Mouse (Mus musculus): Measurements from ENCODE around the gene Dbnl. TPM values are rescaled to one million over a fixed set of nuclear protein-coding genes. Genes with fewer than 3 reads are reported as not detected.
A peak's percentile ranks its signal among the peaks of the same experiment; 100 is the strongest.

Dbnl gene
- polyA plus RNA-seq, 1 experiment from 2014 or later: 36.6 TPM

DNA sequence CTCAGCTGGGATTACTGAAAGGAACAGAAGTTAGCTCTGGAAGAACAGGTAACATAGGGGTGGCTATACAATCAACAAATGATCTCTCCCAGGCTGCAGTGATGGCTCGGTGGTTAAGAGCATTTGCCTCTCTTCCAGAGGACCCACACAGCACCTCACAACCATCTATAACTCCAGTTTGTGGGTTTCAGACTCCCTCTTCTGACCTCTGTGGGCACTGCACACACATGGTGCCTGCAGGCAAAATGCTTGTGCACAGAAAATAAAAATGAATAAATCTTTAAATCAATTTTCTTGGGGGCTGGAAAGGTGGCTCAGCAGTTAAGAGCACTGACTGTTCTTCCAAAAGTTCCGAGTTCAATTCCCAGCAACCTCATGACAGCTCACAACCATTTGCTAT lies 9.8 kb upstream of the Dbnl start:
- WGBS (ENCODE audit: insufficient replicate concordance): 57% methylated on average over 2 of the region's 2 CpGs
- no peaks in the 10 kb centered on the region for H3K27me3 ChIP-seq (ENCODE audit: insufficient read depth, low read length)
- peak; percentile 59 for TF ChIP-seq CTCF (IDR thresholded peaks at IDR 0.05; ENCODE audit: low read depth)
- TF ChIP-seq EP300 (IDR thresholded peaks at IDR 0.05; ENCODE audit: low read depth): no peak
- H3K36me3 ChIP-seq (replicated peaks; ENCODE audit: insufficient read depth, low read length): peaks cover 5% of the 10 kb centered on the region; the same call in 1 of the 2 replicates
- no peak overlapping the region for H3K27ac ChIP-seq (ENCODE audit: low read depth)
- no peak for ATAC-seq
- H3K4me2 ChIP-seq (ENCODE audit: low read depth, low read length): no peak overlapping the region
- peaks cover 6% of the 10 kb centered on the region; the same call in 1 of the 2 replicates for H3K4me1 ChIP-seq (ENCODE audit: insufficient read depth)
- DNase-seq: no peak
- H3K4me3 ChIP-seq (ENCODE audit: low read depth, low read length): no peak overlapping the region
- no peaks in the 10 kb centered on the region for H3K9me3 ChIP-seq (ENCODE audit: low read length)
- H3K9ac ChIP-seq (replicated peaks): no peak overlapping the region

DNA sequence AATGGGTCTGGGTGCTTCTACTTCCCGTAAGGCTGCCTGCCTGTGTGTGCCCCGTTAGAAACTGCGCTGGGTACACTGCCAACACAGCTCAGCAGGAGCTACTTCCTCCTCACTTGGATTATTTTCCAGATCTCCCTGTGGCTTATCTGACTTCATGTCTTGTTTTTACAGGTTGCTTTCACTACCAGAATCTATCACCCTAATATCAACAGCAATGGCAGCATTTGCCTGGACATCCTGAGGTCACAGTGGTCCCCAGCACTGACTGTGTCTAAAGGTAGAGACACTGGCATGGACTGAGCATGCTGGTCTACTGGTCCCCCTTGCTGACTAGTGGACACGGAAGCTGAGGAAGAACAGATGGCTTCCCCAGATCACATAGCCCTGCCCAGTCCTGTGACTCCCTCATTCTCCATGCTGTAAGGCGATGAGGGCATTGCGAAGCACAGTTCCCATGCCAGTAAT lies 8.2 kb upstream of the Dbnl start:
- Histone ChIP-seq H3K27me3 (ENCODE audit: insufficient read depth, low read length) (no peaks in the 10 kb centered on the region), H3K4me1 (ENCODE audit: insufficient read depth) (peaks cover 6% of the 10 kb centered on the region; the same call in 1 of the 2 replicates), H3K4me2 (ENCODE audit: low read depth, low read length) (no peak overlapping the region), H3K4me3 (ENCODE audit: low read depth, low read length) (no peak overlapping the region), H3K27ac (ENCODE audit: low read depth) (no peak overlapping the region), H3K9ac (replicated peaks) (no peak overlapping the region), H3K36me3 (replicated peaks; ENCODE audit: insufficient read depth, low read length) (peaks cover 5% of the 10 kb centered on the region; the same call in 1 of the 2 replicates), H3K9me3 (ENCODE audit: low read length) (no peaks in the 10 kb centered on the region)
- ATAC-seq (no peak), DNase-seq (no peak)
- TF ChIP-seq EP300 (IDR thresholded peaks at IDR 0.05; ENCODE audit: low read depth) (no peak), CTCF (IDR thresholded peaks at IDR 0.05; ENCODE audit: low read depth) (no peak)
- WGBS (ENCODE audit: insufficient replicate concordance): 84% methylated on average over 6 of the region's 6 CpGs

DNA sequence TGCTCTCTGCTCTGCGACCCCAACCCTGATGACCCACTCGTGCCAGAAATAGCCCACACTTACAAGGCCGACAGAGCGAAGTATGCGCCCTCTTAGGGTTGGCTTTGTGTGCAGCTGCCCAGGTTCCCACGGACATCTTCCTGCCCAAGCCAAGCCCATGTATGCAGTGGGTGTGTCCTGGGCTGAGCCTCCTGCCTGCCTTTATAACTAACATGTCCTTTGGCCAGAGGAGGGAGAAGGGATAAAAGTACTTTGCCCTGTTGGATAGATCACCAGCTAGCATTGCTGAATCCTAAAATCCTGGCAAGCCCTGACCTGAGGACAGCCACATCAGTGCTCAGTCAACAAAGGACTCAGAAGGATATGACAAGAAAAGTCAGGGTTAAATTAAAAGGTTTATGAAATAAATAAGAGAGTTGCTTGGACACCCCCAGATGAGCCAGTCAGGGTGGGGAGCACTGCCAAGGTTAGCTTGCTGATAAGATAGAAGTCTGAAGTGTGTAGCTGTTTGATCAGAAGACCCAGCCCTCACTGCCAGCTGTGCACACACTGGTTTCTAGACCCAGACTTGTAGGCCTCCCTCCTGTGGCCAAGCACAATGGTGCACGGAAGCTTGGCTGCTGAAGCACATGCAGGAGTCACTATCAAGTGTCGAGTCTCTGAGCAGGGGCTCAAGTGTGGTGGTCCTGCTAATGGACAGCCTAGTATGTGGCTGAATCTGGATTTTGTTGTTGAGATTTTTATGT lies 5.9 kb upstream of the Dbnl start:
- no peaks in the 10 kb centered on the region for H3K9me3 ChIP-seq (ENCODE audit: low read length)
- ATAC-seq (peak; percentile 81), DNase-seq (no peak)
- H3K36me3 ChIP-seq (replicated peaks; ENCODE audit: insufficient read depth, low read length): peaks cover 5% of the 10 kb centered on the region; the same call in 1 of the 2 replicates
- no peak overlapping the region for H3K4me3 ChIP-seq (ENCODE audit: low read depth, low read length)
- WGBS (ENCODE audit: insufficient replicate concordance): 53% methylated on average over 8 of the region's 8 CpGs
- no peak overlapping the region for H3K27ac ChIP-seq (ENCODE audit: low read depth)
- 0 out of 2 replicates have a peak overlapping the region, but pooled peaks have one; percentile 0 for H3K4me2 ChIP-seq (ENCODE audit: low read depth, low read length)
- no peak overlapping the region for H3K9ac ChIP-seq (replicated peaks)
- TF ChIP-seq EP300 (IDR thresholded peaks at IDR 0.05; ENCODE audit: low read depth) (no peak), CTCF (IDR thresholded peaks at IDR 0.05; ENCODE audit: low read depth) (peak; percentile 60)
- H3K4me1 ChIP-seq (ENCODE audit: insufficient read depth): peaks cover 14% of the 10 kb centered on the region
- H3K27me3 ChIP-seq (ENCODE audit: insufficient read depth, low read length): no peaks in the 10 kb centered on the region

DNA sequence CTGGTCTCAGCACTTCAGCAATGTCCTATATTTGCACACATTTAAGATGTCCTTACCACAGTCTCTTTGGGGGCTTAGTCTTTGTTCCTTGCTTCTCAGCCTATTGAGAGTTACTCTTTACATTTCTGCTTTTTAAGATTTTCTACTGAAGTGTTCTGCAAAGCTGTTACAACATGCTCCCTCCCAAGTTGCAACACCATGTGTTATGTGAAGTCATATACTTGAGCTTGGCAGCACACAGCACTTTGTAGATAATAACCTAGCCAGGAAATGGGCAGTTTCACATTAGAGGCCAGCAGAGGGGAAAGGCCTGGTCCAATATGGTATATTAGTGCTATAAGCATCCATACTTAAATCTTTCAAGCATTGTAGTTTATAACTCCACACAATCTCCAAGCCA lies 2.6 kb upstream of the Dbnl start:
- H3K4me2 ChIP-seq (ENCODE audit: low read depth, low read length): no peak overlapping the region
- H3K4me1 ChIP-seq (ENCODE audit: insufficient read depth): peaks cover 26% of the 10 kb centered on the region
- ATAC-seq (no peak), DNase-seq (no peak)
- no peaks in the 10 kb centered on the region for H3K9me3 ChIP-seq (ENCODE audit: low read length)
- no peak overlapping the region for H3K9ac ChIP-seq (replicated peaks)
- no peak for TF ChIP-seq EP300 (IDR thresholded peaks at IDR 0.05; ENCODE audit: low read depth)
- TF ChIP-seq CTCF (IDR thresholded peaks at IDR 0.05; ENCODE audit: low read depth): no peak
- peaks cover 4% of the 10 kb centered on the region; the same call in 1 of the 2 replicates for H3K36me3 ChIP-seq (replicated peaks; ENCODE audit: insufficient read depth, low read length)
- H3K4me3 ChIP-seq (ENCODE audit: low read depth, low read length): no peak overlapping the region
- H3K27ac ChIP-seq (ENCODE audit: low read depth): peak overlapping the region; percentile 97
- no peaks in the 10 kb centered on the region for H3K27me3 ChIP-seq (ENCODE audit: insufficient read depth, low read length)

DNA sequence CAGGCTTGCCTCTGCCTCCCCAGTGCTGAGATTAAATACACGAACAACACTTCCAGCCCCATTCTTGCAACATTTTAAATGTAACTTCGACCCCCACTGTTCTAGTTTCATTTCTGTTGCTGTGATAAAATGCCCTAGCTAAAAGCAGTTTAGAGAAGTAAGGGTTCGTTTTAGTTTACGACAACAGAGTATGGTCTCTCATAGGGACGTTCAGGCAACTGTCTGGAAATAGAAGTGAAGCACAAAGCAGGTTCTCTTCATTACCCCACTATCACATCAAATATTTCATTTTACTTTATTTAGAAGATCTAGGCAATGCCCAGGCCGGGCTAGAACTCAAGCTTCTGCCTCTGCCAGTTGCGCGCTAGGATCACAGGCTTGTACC lies 625 bp upstream of the Dbnl start:
- H3K36me3 ChIP-seq (replicated peaks; ENCODE audit: insufficient read depth, low read length): peaks cover 13% of the 10 kb centered on the region
- TF ChIP-seq EP300 (IDR thresholded peaks at IDR 0.05; ENCODE audit: low read depth) (no peak), CTCF (IDR thresholded peaks at IDR 0.05; ENCODE audit: low read depth) (no peak)
- peaks cover 26% of the 10 kb centered on the region for H3K4me1 ChIP-seq (ENCODE audit: insufficient read depth)
- no peaks in the 10 kb centered on the region for H3K9me3 ChIP-seq (ENCODE audit: low read length)
- H3K4me2 ChIP-seq (ENCODE audit: low read depth, low read length): peak overlapping the region; percentile 84
- H3K9ac ChIP-seq (replicated peaks): peak overlapping the region; percentile 83
- ATAC-seq (no peak), DNase-seq (no peak)
- H3K4me3 ChIP-seq (ENCODE audit: low read depth, low read length): peak overlapping the region; percentile 75
- no peaks in the 10 kb centered on the region for H3K27me3 ChIP-seq (ENCODE audit: insufficient read depth, low read length)
- WGBS (ENCODE audit: insufficient replicate concordance): 16% methylated on average over 8 of the region's 8 CpGs
- peak overlapping the region; percentile 97 for H3K27ac ChIP-seq (ENCODE audit: low read depth)

DNA sequence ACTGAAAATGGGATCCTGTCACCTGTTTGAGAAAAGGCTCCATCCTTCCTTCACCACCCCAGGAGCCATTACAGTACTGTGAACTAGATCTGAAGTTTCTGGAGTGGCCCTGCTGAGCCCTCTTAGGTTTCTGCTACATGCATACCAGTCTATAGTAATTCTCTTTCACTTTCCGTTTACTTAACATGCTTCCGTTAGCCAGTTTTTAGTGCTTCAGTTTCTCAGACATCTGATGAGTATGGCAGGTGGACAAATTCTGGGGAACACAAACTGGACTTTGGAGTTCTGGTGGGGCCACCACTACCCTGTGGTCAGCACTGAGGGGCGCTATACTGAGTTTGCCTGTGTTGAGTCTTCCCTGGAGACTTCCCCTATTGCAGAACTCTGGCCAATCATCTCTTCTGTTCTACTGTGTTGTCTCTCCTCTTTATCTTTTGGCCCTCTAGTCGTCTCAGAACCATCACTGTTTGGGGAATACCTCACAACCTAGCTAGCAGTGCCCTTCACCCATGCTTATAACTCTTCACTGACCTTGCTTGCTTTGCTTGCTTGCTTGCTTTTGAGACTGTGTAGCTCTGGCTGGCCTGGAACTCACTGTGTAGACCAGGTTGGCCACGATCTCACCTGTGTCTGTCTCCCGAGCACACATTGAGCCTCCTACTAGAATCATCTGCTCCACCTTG lies 924 bp downstream of the Dbnl start:
- peak overlapping the region; percentile 97 for H3K27ac ChIP-seq (ENCODE audit: low read depth)
- H3K27me3 ChIP-seq (ENCODE audit: insufficient read depth, low read length): no peaks in the 10 kb centered on the region
- 28% methylated on average over 6 of the region's 6 CpGs for WGBS (ENCODE audit: insufficient replicate concordance)
- H3K9ac ChIP-seq (replicated peaks): peak overlapping the region; percentile 83
- peaks cover 25% of the 10 kb centered on the region for H3K36me3 ChIP-seq (replicated peaks; ENCODE audit: insufficient read depth, low read length)
- ATAC-seq (peak; percentile 22; the same call in 1 of the 2 replicates), DNase-seq (no peak)
- TF ChIP-seq EP300 (IDR thresholded peaks at IDR 0.05; ENCODE audit: low read depth) (no peak), CTCF (IDR thresholded peaks at IDR 0.05; ENCODE audit: low read depth) (peak; percentile 59)
- H3K9me3 ChIP-seq (ENCODE audit: low read length): no peaks in the 10 kb centered on the region
- H3K4me2 ChIP-seq (ENCODE audit: low read depth, low read length): peak overlapping the region; percentile 84
- peak overlapping the region; percentile 75 for H3K4me3 ChIP-seq (ENCODE audit: low read depth, low read length)
- peaks cover 23% of the 10 kb centered on the region for H3K4me1 ChIP-seq (ENCODE audit: insufficient read depth)

Measured in liver, postnatal 0 days (tissue).